Mouse (Mus musculus): Measurements from ENCODE around the gene En2.

DNA sequence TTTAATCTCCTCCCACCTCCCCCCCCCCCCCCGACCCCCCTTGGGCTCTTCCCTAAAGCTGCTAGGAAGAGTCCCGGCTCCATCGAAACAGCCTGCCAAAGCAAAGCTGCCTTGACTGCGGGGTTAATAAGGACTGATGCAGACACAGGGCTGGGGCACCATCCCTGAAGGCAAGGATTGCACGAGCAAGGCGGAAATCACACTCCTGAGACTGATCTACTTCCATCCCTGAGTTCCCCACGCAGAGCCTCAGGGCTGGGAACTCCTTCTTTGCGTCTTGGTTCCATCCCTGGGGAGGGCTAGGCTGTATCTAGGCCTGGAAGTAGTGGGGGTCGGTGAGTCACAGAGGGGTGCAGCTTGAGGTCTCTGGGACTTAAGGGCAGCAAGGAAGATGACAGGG, 8.6 kb downstream of the En2 start:
- TF ChIP-seq POLR2A (IDR thresholded peaks at IDR 0.05; ENCODE audit: low read depth, low read length) (no peak), TBP (conservative IDR thresholded peaks at IDR 0.05; ENCODE audit: low read depth, low read length) (no peak), EP300 (IDR thresholded peaks at IDR 0.05; ENCODE audit: low read length) (no peak), ZC3H11A (IDR thresholded peaks at IDR 0.05; ENCODE audit: low read depth, low read length) (no peak), USF1 (IDR thresholded peaks at IDR 0.05; ENCODE audit: low read depth, low read length) (no peak), CTCF (conservative IDR thresholded peaks at IDR 0.05 in 1 of 2, IDR thresholded peaks at IDR 0.05 in 1 of 2; ENCODE audit: low read depth in 2 of 2, low read length in 2 of 2) (no peak), E2F4 (IDR thresholded peaks at IDR 0.05; ENCODE audit: insufficient replicate concordance, low read depth, low read length) (no peak), RCOR1 (conservative IDR thresholded peaks at IDR 0.05; ENCODE audit: low read depth, low read length) (no peak), TCF12 (IDR thresholded peaks at IDR 0.05; ENCODE audit: low read depth, low read length) (no peak), HCFC1 (IDR thresholded peaks at IDR 0.05; ENCODE audit: low read depth, low read length) (no peak), KAT2A (IDR thresholded peaks at IDR 0.05; ENCODE audit: insufficient replicate concordance, low read length) (no peak), CHD2 (IDR thresholded peaks at IDR 0.05; ENCODE audit: low read length) (no peak), ELF1 (IDR thresholded peaks at IDR 0.05; ENCODE audit: low read depth, low read length) (no peak), ZNF384 (IDR thresholded peaks at IDR 0.05; ENCODE audit: low read depth, low read length) (no peak)

Data from CH12.LX (cell line).